Mouse (Mus musculus) CH12.LX (cell line): ENCODE data around the gene Il2rb.

Experiments
- BHLHE40 ChIP-seq: IDR thresholded peaks from 2 replicates; pipeline ENCODE4 v1.6.1; 2011; ENCODE audit warnings: mild to moderate bottlenecking, low read depth, low read length, improper control_type of control experiment
- CHD2 ChIP-seq: IDR thresholded peaks from 2 replicates; pipeline ENCODE4 v1.6.1; 2011; ENCODE audit warnings: low read length, improper control_type of control experiment
- CTCF ChIP-seq, 2 experiments: IDR thresholded peaks in 1 of 2; conservative IDR thresholded peaks in 1 of 2; 2 replicates each; pipeline ENCODE4 v1.5.1; 2011 to 2012; ENCODE audit warnings: low read depth in 2 of 2, low read length in 2 of 2, improper control_type of control experiment in 1 of 2, inconsistent platforms in 1 of 2, mild to moderate bottlenecking in 1 of 2, moderate library complexity in 1 of 2
- ELF1 ChIP-seq: IDR thresholded peaks from 2 replicates; pipeline ENCODE4 v1.6.1; 2014; ENCODE audit warnings: low read depth, mild to moderate bottlenecking, inconsistent platforms, low read length, improper control_type of control experiment
- EP300 ChIP-seq: IDR thresholded peaks from 2 replicates; pipeline ENCODE4 v1.6.1; 2011; ENCODE audit warnings: low read length, improper control_type of control experiment
- ETS1 ChIP-seq: conservative IDR thresholded peaks from 2 replicates; pipeline ENCODE4 v1.6.1; 2012; ENCODE audit warnings: low read depth, mild to moderate bottlenecking, inconsistent platforms, low read length, improper control_type of control experiment, moderate library complexity
- GABPA ChIP-seq: IDR thresholded peaks from 2 replicates; pipeline ENCODE4 v1.6.1; 2012; ENCODE audit warnings: low read depth, low read length, improper control_type of control experiment, inconsistent platforms; ENCODE audit not compliant: insufficient replicate concordance
- HCFC1 ChIP-seq: IDR thresholded peaks from 2 replicates; pipeline ENCODE4 v1.6.1; 2012; ENCODE audit warnings: low read depth, mild to moderate bottlenecking, inconsistent platforms, low read length, improper control_type of control experiment
- NELFE ChIP-seq: IDR thresholded peaks from 2 replicates; pipeline ENCODE4 v1.6.1; 2011; ENCODE audit warnings: low read depth, low read length, improper control_type of control experiment
- PAX5 ChIP-seq: IDR thresholded peaks from 2 replicates; pipeline ENCODE4 v1.6.1; 2012; ENCODE audit warnings: low read length, inconsistent platforms, mixed read lengths
- TBP ChIP-seq: conservative IDR thresholded peaks from 2 replicates; pipeline ENCODE4 v1.6.1; 2011; ENCODE audit warnings: low read depth, low read length, improper control_type of control experiment
- UBTF ChIP-seq: IDR thresholded peaks from 2 replicates; pipeline ENCODE4 v1.6.1; 2012; ENCODE audit warnings: low read depth, mild to moderate bottlenecking, inconsistent platforms, low read length, improper control_type of control experiment, moderate library complexity
- ZMIZ1 ChIP-seq: IDR thresholded peaks from 2 replicates; pipeline ENCODE4 v1.6.1; 2012; ENCODE audit warnings: low read depth, mild to moderate bottlenecking, inconsistent platforms, low read length, improper control_type of control experiment
- ZNF384 ChIP-seq: IDR thresholded peaks from 2 replicates; pipeline ENCODE4 v1.6.1; 2012; ENCODE audit warnings: low read depth, low read length, improper control_type of control experiment, inconsistent platforms

- TF ChIP-seq ZNF384, result no peak
- no peak for TF ChIP-seq ZMIZ1
- no peak for TF ChIP-seq NELFE
- no peak for TF ChIP-seq TBP
- no peak for TF ChIP-seq HCFC1
- TF ChIP-seq EP300, result no peak
- no peak for TF ChIP-seq ETS1
- TF ChIP-seq UBTF, result no peak
- TF ChIP-seq CTCF (conservative IDR thresholded peaks at IDR 0.05 in 1 of 2, IDR thresholded peaks at IDR 0.05 in 1 of 2; ENCODE audit: low read depth in 2 of 2, low read length in 2 of 2), result no peak
- no peak for TF ChIP-seq PAX5
- TF ChIP-seq BHLHE40, result no peak
- no peak for TF ChIP-seq CHD2
- TF ChIP-seq GABPA, result no peak
- TF ChIP-seq ELF1, result no peak
These were observed 39.9 kb downstream of the Il2rb start for GRCm38 (mm10) chr15:78455168-78455567.
